Mouse (Mus musculus): Measurements from ENCODE around the gene Gramd2. TPM values are rescaled to one million over a fixed set of nuclear protein-coding genes. Genes with fewer than 3 reads are reported as not detected.

The Gramd2 gene
- polyA plus RNA-seq (2015; fragmentation: Nextera tagmentation; extraction: Ambion mirVana): 2.2 and 2.6 TPM in 2 replicates

DNA sequence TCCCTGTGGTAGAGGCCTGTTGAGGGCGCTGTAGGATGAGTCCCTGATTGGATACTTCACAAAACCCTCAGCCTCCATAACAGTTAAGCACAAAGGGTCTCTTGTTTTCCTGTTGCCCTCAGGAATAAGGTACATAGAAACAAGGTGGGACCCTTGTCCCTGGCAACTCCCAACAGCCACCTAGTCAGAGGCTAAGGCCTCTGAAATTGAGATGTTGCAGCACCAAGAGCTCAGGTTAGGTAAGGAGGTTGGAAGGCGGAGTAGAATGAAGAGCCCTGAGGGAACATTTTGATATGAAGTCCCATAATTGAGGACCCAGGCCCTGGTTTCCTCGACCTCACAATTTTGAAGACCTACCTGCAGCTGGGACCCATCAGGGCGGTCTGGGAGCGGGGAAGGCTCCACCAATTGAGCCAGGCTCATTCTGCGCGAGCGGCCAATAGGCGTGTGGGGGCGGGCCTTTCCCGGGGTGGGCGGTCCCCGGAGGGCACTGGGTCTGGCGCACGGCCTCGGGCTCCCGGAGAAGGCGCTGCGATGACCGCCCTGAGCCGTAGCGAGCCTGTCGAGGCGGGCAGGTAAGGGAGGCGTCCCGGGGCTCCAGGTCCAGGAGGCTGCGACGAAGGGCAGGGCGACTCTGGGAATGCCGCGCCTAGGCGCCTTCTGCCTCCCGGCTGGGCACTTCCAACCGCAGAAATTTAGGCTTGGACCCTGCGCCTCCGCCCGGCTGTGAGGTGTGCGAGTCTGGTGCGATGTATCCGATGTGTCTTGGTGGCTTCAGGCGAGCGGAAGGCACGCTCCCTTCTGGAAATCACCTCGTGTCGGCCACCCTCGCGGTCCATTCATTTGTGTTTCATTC, at the start of gene Gramd2:
TSS of gene Gramd2 (plus strand) at position 467 of the 856 bp plus-strand sequence.
- Histone ChIP-seq H3K27ac (no peak within 1 kb of the TSS), H3K4me1 (replicated peaks) (peaks cover 15% of the 10 kb centered on the region), H3K4me3 (peak within 1 kb of the TSS; percentile 52), H3K27me3 (peaks cover 17% of the 10 kb centered on the region), H3K9me3 (no peaks in the 10 kb centered on the region), H3K36me3 (peaks cover 47% of the 10 kb centered on the region), H3K4me2 (peak within 1 kb of the TSS; percentile 83), H3K9ac (peak within 1 kb of the TSS; percentile 76)
- 1% methylated on average over 47 of the region's 47 CpGs for WGBS
- peak; percentile 96 for ATAC-seq (ENCODE audit: low FRiP score)

DNA sequence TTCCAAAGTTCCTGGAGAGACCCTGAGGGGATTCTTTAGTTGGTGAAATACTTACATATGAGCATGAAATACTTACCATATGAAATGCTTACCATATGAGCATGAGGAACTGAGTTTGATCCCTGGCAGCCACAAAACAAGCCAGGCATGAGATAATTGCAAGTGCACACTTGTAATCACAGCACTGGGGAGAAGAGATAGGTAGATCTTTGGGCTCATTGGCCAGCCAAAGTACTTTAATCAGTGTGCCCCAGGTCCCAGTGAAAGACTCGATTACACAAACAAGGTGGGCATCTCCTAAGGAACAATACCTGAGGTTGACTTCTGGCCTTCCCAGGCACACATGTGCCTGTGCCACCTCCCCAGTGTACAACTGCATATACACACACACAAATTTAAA, 41.6 kb upstream of the Gramd2 start:
- H3K36me3 ChIP-seq: peaks cover 84% of the 10 kb centered on the region

DNA sequence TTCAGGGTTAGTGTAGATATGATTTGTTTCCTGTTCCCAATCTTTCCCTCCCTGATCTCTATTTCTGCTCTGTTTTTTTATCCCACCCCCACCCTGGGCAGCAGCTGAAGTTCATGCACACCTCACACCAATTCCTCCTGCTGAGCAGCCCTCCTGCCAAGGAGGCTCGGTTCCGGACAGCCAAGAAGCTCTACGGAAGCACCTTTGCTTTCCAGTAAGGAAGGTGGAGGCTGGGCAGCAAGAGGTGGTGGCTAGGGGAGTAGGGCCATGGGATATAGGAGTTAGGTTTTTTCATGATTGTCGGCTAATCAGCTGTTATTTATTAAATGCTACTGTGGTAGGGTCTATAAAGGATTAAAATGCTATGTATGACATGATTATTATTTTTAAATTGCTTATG, 40.0 kb upstream of the Gramd2 start:
- H3K4me2 ChIP-seq: no peak overlapping the region
- no peaks in the 10 kb centered on the region for H3K9me3 ChIP-seq
- no peak overlapping the region for H3K27ac ChIP-seq
- H3K4me3 ChIP-seq: no peak overlapping the region
- H3K9ac ChIP-seq: no peak overlapping the region
- 91% methylated on average over 4 of the region's 4 CpGs for WGBS
- peaks cover 82% of the 10 kb centered on the region for H3K36me3 ChIP-seq
- ATAC-seq (ENCODE audit: low FRiP score): no peak
- H3K27me3 ChIP-seq: no peaks in the 10 kb centered on the region
- H3K4me1 ChIP-seq (replicated peaks): no peaks in the 10 kb centered on the region

More for the DNA sequence above, 41.6 kb upstream of the Gramd2 start:
- Histone ChIP-seq H3K9me3 (no peaks in the 10 kb centered on the region), H3K27ac (no peak overlapping the region), H3K4me3 (no peak overlapping the region), H3K4me2 (no peak overlapping the region), H3K4me1 (replicated peaks) (no peaks in the 10 kb centered on the region), H3K27me3 (no peaks in the 10 kb centered on the region), H3K9ac (no peak overlapping the region)
- 91% methylated on average over 1 of the region's 1 CpGs for WGBS
- ATAC-seq (ENCODE audit: low FRiP score): no peak

DNA sequence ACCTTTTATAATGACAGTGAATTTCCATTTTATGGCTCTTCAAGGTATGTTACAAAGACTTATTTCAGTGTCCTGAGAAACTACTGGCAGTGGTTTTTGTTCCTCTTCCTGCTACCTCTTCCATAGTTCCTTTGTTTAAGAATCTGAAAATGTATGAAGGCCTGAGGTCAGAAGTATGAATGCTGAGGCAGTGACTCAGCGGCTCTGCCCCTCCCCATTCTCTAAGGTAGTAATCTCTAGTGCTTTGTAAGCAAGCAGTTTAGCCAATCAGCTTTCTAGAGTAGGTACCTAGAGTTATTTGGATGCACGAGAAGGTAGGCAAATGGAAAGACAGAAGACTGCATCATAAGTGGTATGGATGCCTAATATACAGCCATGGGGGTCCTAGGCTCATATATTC, 38.6 kb upstream of the Gramd2 start:
- peaks cover 76% of the 10 kb centered on the region for H3K36me3 ChIP-seq
- no peaks in the 10 kb centered on the region for H3K4me1 ChIP-seq (replicated peaks)
- ATAC-seq (ENCODE audit: low FRiP score): no peak
- H3K4me3 ChIP-seq: no peak overlapping the region
- H3K4me2 ChIP-seq: no peak overlapping the region
- no peak overlapping the region for H3K9ac ChIP-seq
- no peak overlapping the region for H3K27ac ChIP-seq
- WGBS: 90% methylated on average over 2 of the region's 2 CpGs
- H3K27me3 ChIP-seq: no peaks in the 10 kb centered on the region
- H3K9me3 ChIP-seq: no peaks in the 10 kb centered on the region

DNA sequence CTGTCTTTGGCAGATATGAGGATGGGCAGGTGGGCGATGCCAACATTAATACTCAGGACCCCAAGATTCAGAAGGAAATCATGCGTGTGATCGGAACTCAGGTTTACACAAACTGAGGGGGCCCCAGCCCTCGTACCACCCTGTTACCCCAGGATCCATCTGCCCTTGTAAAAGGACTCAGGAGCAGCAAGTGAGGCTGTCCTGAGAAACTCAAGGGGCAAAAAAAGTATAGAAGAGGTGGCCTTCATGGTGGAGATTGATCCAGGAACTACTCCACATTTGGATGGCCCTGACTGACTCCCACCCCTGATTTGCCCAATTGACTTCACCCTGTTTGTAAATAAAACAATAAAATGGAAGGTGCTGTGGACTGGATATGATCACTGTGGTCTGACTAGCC, 30.0 kb upstream of the Gramd2 start:
- Histone ChIP-seq H3K4me1 (replicated peaks) (no peaks in the 10 kb centered on the region), H3K4me2 (no peak overlapping the region), H3K9me3 (no peaks in the 10 kb centered on the region), H3K36me3 (peaks cover 60% of the 10 kb centered on the region), H3K27me3 (no peaks in the 10 kb centered on the region), H3K9ac (no peak overlapping the region), H3K27ac (no peak overlapping the region), H3K4me3 (no peak overlapping the region)
- no peak for ATAC-seq (ENCODE audit: low FRiP score)
- 98% methylated on average over 4 of the region's 4 CpGs for WGBS

DNA sequence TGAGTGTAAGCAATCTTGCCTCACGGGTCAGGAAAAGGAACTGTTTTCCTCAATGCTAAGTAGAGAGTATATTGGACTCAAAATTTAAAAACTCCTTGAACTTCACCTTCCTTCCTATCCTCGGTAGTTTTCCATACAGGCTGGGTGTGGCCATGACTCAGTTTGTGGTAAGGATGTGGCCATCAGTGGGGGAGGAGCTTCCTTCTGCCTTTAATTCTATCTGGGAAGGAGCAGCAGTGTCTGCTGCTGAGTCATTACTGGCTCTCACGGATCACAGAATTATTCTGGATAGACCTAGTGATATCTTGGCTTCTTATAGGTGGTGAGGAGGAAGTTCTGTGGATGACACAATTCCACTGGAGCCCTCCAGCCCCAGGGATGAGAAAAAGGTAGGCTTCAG, 26.6 kb upstream of the Gramd2 start:
- Histone ChIP-seq H3K4me1 (replicated peaks) (peaks cover 5% of the 10 kb centered on the region), H3K27ac (no peak overlapping the region), H3K9ac (no peak overlapping the region), H3K9me3 (no peaks in the 10 kb centered on the region), H3K36me3 (peaks cover 34% of the 10 kb centered on the region), H3K4me2 (no peak overlapping the region), H3K27me3 (no peaks in the 10 kb centered on the region), H3K4me3 (no peak overlapping the region)
- no peak for ATAC-seq (ENCODE audit: low FRiP score)
- 37% methylated on average over 3 of the region's 3 CpGs for WGBS

DNA sequence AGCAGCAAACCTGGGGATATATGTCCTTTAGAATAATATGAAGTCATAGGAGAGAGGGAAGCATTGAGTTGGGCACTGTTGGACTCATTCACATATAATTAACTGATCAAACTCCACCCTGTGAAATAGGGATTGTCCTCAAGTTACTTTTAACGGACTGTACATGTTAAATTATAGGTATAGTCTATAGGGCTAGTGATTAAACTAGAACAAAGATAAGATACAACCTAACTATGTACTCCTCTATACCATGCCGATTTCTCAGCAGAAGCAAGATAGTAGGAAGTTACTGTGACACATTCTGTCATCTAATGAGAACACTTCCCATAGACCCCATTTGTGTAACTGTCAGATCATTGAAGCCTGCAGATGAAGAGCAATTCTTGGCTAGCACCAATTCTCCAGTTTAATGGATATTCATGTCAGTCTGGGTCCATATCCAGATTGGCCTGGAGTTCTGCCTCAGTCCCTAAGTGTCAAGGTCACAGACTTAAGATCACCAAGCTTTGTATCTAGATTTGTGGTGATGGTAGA, 25.4 kb upstream of the Gramd2 start:
- no peak for ATAC-seq (ENCODE audit: low FRiP score)
- H3K4me1 ChIP-seq (replicated peaks): peaks cover 16% of the 10 kb centered on the region
- H3K27ac ChIP-seq: no peak overlapping the region
- H3K27me3 ChIP-seq: no peaks in the 10 kb centered on the region
- H3K9me3 ChIP-seq: no peaks in the 10 kb centered on the region
- no peak overlapping the region for H3K9ac ChIP-seq
- no peak overlapping the region for H3K4me2 ChIP-seq
- H3K4me3 ChIP-seq: no peak overlapping the region
- 99% methylated on average over 2 of the region's 2 CpGs for WGBS
- H3K36me3 ChIP-seq: peaks cover 22% of the 10 kb centered on the region

DNA sequence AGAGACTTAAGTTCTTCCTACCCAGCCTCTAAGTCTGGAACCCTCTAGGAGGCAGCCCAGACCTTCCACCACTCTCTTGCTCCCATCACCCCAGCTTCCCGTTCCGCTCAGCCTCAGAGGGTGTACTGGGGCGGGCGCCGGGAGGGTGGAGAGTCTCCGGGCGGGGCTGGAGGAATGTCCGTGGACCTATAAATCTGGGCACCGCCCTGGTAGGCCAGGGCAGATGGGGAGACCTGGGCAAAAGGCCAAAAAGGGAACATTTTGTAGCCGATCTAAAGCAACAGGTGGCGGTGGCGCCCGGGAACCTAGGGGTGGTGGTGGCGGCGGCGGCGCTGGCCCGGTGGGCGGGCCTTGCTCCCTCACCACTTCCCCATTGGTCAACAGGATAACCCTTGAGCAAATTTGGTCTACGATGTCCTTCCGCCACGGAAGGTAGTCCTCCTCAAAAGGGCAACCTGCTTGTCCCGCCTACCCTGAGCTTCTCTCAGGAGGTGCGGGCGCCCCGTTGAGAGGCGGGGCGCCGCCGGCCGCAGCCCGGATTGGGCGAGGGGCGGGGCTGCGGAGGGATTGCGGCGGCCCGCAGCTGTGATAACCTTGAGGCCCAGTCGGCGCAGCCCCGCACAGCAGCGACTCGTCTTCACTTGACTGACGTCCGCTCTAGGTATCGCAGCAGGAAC, 23.8 kb upstream of the Gramd2 start, which contains the start of gene Pkm:
TSS of gene Pkm (plus strand) at position 411 of the 677 bp plus-strand sequence.
- Histone ChIP-seq H3K27me3 (no peaks in the 10 kb centered on the region), H3K9ac (peak within 1 kb of the TSS; percentile 93), H3K36me3 (peaks cover 6% of the 10 kb centered on the region), H3K27ac (peak within 1 kb of the TSS; percentile 99), H3K9me3 (no peaks in the 10 kb centered on the region), H3K4me3 (peak within 1 kb of the TSS; percentile 77), H3K4me2 (peak within 1 kb of the TSS; percentile 93), H3K4me1 (replicated peaks) (peaks cover 32% of the 10 kb centered on the region)
- WGBS: under 1% methylated on average over 46 of the region's 46 CpGs
- ATAC-seq (ENCODE audit: low FRiP score): peak; percentile 91

DNA sequence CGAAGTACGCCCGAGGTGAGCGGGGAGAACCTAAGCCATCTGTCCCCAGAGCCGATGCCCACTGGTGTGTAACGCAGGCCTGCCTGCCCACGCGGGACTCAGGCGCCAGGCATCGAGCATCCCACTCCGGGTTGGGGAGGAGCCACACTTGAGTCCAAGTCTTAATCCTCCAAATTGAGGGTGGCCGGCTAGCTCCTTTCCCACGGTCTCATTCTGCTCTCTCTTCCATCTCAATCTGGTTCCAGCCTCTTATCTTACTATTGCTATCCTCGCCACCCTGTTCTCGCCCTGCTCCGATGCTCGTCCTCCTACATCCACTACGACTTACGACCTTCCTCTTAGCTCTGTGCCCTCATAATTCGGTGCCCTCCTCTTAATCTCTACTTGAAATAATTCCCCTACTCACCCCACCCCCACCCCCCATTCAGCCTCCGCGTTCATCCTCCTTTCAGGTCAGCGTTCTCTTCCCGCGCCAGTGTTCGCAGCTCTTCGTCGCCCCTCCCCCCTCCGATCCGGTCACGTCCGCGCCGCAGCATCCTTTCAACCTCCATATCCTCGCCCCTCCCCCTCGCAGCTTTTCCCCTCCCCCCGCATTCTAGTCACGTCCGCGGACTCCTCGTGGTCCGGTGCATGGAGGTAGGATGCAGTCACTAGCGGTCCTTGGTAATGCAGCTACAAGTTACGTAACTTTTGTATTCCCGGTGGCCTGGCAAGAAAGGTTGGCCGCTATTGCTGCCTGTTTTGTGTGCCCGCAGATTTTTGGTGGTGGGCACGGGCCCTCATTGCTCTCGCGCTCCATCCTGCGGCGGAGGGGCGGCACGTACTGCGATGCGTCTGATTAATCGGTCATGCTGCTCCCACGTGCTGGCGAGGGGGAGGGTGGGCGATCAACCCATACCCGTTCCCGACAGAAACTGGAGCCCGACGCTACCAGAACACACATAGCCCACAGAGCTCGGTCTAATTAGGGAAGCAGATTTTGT, 23.0 kb upstream of the Gramd2 start:
- Histone ChIP-seq H3K27ac (peak overlapping the region; percentile 99), H3K9me3 (no peaks in the 10 kb centered on the region), H3K4me3 (peak overlapping the region; percentile 77), H3K27me3 (no peaks in the 10 kb centered on the region), H3K9ac (peak overlapping the region; percentile 93), H3K4me2 (peak overlapping the region; percentile 93), H3K4me1 (replicated peaks) (peaks cover 40% of the 10 kb centered on the region), H3K36me3 (peaks cover 4% of the 10 kb centered on the region)
- peak; percentile 74 for ATAC-seq (ENCODE audit: low FRiP score)
- under 1% methylated on average over 64 of the region's 65 CpGs for WGBS

DNA sequence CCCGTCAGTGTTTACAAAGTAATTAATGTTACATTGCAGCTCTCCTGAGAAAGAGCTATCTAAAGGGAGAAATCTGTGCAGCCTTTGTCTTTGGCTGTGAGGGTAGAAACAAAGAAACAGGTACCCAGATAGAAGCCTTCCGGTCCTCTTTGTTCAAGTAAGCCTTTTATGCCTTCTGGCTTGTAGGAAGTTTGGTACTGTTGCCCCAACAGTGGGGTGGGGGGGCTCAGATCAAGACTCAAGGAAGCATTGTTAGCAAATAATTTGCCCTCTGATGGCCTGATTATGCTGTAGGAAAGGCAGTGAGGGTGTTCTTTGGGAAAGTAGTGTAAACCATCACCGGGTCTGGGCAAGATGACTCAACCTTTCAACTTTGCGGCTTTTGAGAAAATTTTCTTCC, 21.8 kb upstream of the Gramd2 start:
- 3% methylated on average over 4 of the region's 4 CpGs for WGBS
- H3K4me1 ChIP-seq (replicated peaks): peaks cover 52% of the 10 kb centered on the region
- ATAC-seq (ENCODE audit: low FRiP score): no peak
- H3K9ac ChIP-seq: peak overlapping the region; percentile 93
- H3K36me3 ChIP-seq: peaks cover 7% of the 10 kb centered on the region
- peak overlapping the region; percentile 99 for H3K27ac ChIP-seq
- H3K4me2 ChIP-seq: peak overlapping the region; percentile 93
- no peaks in the 10 kb centered on the region for H3K27me3 ChIP-seq
- peak overlapping the region; percentile 77 for H3K4me3 ChIP-seq
- no peaks in the 10 kb centered on the region for H3K9me3 ChIP-seq

All from hindbrain, embryonic 13.5 days (tissue).